Comparison of ENCODE assay signal across 29 mouse cellular contexts in the genomic region with DNA sequence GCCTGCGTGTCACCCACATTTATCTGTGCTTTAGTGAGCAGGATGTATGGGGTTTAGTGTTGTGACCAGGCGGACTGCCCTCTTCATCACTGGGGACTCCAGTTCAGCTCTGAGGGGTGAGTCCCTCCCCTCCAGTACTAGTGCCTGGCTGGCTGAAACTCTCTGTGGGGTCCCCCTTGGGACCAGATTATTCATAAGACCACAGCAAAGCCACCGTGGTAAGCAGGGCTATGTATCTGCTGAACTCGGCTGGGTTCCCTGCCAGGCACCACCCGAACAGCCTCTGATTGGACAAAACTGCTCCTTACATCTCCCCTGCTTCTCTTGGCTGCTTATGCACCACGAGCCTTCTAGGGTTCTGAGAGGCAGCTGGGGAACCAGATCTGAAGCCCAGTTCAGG. TPM values are rescaled to one million over a fixed set of nuclear protein-coding genes. Genes with fewer than 3 reads are reported as not detected.
DNase-seq lines count a peak whose midpoint lies in the region; ATAC-seq and TF ChIP-seq lines count a peak whose summit lies in the region.
"Had no signal": no experiment of that assay in that cellular context is flagged by ENCODE, and none has a peak within 500 bp of the region (broad histone marks: within the 10 kb centered on the region; RNA-seq: fewer than 3 reads in every experiment).

No protein-coding gene starts in this region.

- WGBS in hindbrain, embryonic 10.5 days: 57% methylated on average over 6 of the region's 6 CpGs
- 53% methylated on average over 6 of the region's 6 CpGs for WGBS in hindbrain, embryonic 12.5 days
- 56% methylated on average over 6 of the region's 6 CpGs for WGBS in midbrain, embryonic 10.5 days
- 44% methylated on average over 6 of the region's 6 CpGs for WGBS in midbrain, embryonic 13.5 days
- WGBS in embryonic facial prominence, embryonic 15.5 days: 40% methylated on average over 6 of the region's 6 CpGs

- no peak for DNase-seq in hindbrain, embryonic 10.5 days (ENCODE audit: low spot score)
- DNase-seq in midbrain, embryonic 10.5 days (ENCODE audit: low spot score): no peak
- DNase-seq in CH12.LX (ENCODE audit: extremely low read depth): peak; percentile 58
- no peak for DNase-seq in left cerebral cortex, postnatal 4 days
- no peak for DNase-seq in layer of hippocampus, adult 9-10 months (ENCODE audit: low spot score)
- DNase-seq: adrenal gland, adult 2 months; adrenal gland, postnatal 25 days; cerebellum, adult 11-12 months; cerebellum, adult 8-10 months; cerebellum, postnatal 36 days; embryo, embryonic 11 days; gastrocnemius, postnatal 25 days; heart, adult 2 months; heart, postnatal 14 days; heart, postnatal 4 days; kidney, adult 18-20 months had no signal

- H3K4me3 ChIP-seq in hindbrain, embryonic 10.5 days: no peak overlapping the region
- H3K4me3 ChIP-seq in hindbrain, embryonic 12.5 days: no peak overlapping the region
- H3K4me3 ChIP-seq in midbrain, embryonic 10.5 days: no peak overlapping the region
- H3K4me3 ChIP-seq in midbrain, embryonic 13.5 days (replicated peaks): no peak overlapping the region
- no peak overlapping the region for H3K4me3 ChIP-seq in CH12.LX (replicated peaks in 1 of 3; ENCODE audit: low read depth in 2 of 3, low read length in 2 of 3, poor library complexity in 1 of 3)
- no peak overlapping the region for H3K4me3 ChIP-seq in embryonic facial prominence, embryonic 15.5 days (replicated peaks)
- H3K4me3 ChIP-seq: erythroblast, embryonic 14.5 days; forebrain, embryonic 12.5 days; forebrain, embryonic 15.5 days; heart, adult 2 months; heart, embryonic 10.5 days; heart, embryonic 13.5 days had no signal

- no peak overlapping the region for H3K4me2 ChIP-seq in hindbrain, embryonic 12.5 days (replicated peaks)
- H3K4me2 ChIP-seq in midbrain, embryonic 13.5 days (replicated peaks): no peak overlapping the region
- H3K4me2 ChIP-seq in CH12.LX (ENCODE audit: insufficient read depth, low read depth, poor library complexity, severe bottlenecking): no peak overlapping the region
- H3K4me2 ChIP-seq in embryonic facial prominence, embryonic 15.5 days (replicated peaks): no peak overlapping the region
- H3K4me2 ChIP-seq: forebrain, embryonic 12.5 days; forebrain, embryonic 15.5 days; heart, embryonic 13.5 days had no signal

- no peak for TF ChIP-seq EP300 in CH12.LX (IDR thresholded peaks at IDR 0.05; ENCODE audit: low read length)

- TF ChIP-seq POLR2A in CH12.LX (IDR thresholded peaks at IDR 0.05; ENCODE audit: low read depth, low read length): no peak

- 0 out of 2 replicates have a peak, but pooled peaks cover 5% of the 10 kb centered on the region for H3K9me3 ChIP-seq in hindbrain, embryonic 10.5 days
- no peaks in the 10 kb centered on the region for H3K9me3 ChIP-seq in hindbrain, embryonic 12.5 days (replicated peaks)
- no peaks in the 10 kb centered on the region; the same call in 1 of the 2 replicates for H3K9me3 ChIP-seq in midbrain, embryonic 10.5 days (replicated peaks)
- no peaks in the 10 kb centered on the region for H3K9me3 ChIP-seq in midbrain, embryonic 13.5 days
- peaks cover 26% of the 10 kb centered on the region for H3K9me3 ChIP-seq in CH12.LX (replicated peaks; ENCODE audit: low read length)
- no peaks in the 10 kb centered on the region for H3K9me3 ChIP-seq in embryonic facial prominence, embryonic 15.5 days (replicated peaks)
- H3K9me3 ChIP-seq: forebrain, embryonic 12.5 days; forebrain, embryonic 15.5 days; heart, embryonic 10.5 days had no signal

- H3K27me3 ChIP-seq in hindbrain, embryonic 10.5 days (ENCODE audit: insufficient read depth, poor library complexity, severe bottlenecking): 0 out of 2 replicates have a peak, but pooled peaks cover 5% of the 10 kb centered on the region
- H3K27me3 ChIP-seq in hindbrain, embryonic 12.5 days: no peaks in the 10 kb centered on the region
- no peaks in the 10 kb centered on the region for H3K27me3 ChIP-seq in midbrain, embryonic 10.5 days (ENCODE audit: low read depth, poor library complexity, severe bottlenecking)
- no peaks in the 10 kb centered on the region; the same call in 1 of the 2 replicates for H3K27me3 ChIP-seq in midbrain, embryonic 13.5 days
- peaks cover 66% of the 10 kb centered on the region for H3K27me3 ChIP-seq in CH12.LX (replicated peaks)
- H3K27me3 ChIP-seq in embryonic facial prominence, embryonic 15.5 days: no peaks in the 10 kb centered on the region; the same call in 1 of the 2 replicates
- H3K27me3 ChIP-seq: forebrain, embryonic 15.5 days had no signal

- H3K36me3 ChIP-seq in hindbrain, embryonic 10.5 days: no peaks in the 10 kb centered on the region
- no peaks in the 10 kb centered on the region for H3K36me3 ChIP-seq in hindbrain, embryonic 12.5 days
- H3K36me3 ChIP-seq in midbrain, embryonic 10.5 days: no peaks in the 10 kb centered on the region
- no peaks in the 10 kb centered on the region for H3K36me3 ChIP-seq in midbrain, embryonic 13.5 days
- no peaks in the 10 kb centered on the region for H3K36me3 ChIP-seq in CH12.LX (replicated peaks in 1 of 2; ENCODE audit: control insufficient read depth in 1 of 2, insufficient read depth in 1 of 2, low read length in 1 of 2)
- H3K36me3 ChIP-seq in embryonic facial prominence, embryonic 15.5 days: no peaks in the 10 kb centered on the region
- H3K36me3 ChIP-seq: forebrain, embryonic 12.5 days; forebrain, embryonic 15.5 days; heart, embryonic 10.5 days; heart, embryonic 13.5 days had no signal

- peaks cover 36% of the 10 kb centered on the region for H3K4me1 ChIP-seq in hindbrain, embryonic 10.5 days (replicated peaks)
- peaks cover 23% of the 10 kb centered on the region for H3K4me1 ChIP-seq in hindbrain, embryonic 12.5 days
- peaks cover 25% of the 10 kb centered on the region for H3K4me1 ChIP-seq in midbrain, embryonic 10.5 days
- H3K4me1 ChIP-seq in midbrain, embryonic 13.5 days (replicated peaks): peaks cover 18% of the 10 kb centered on the region
- peaks cover 8 to 10% of the 10 kb centered on the region in 2 experiments for H3K4me1 ChIP-seq in CH12.LX (ENCODE audit: control insufficient read depth in 1 of 2, insufficient read depth in 2 of 2)
- 0 out of 2 replicates have a peak, but pooled peaks cover 5% of the 10 kb centered on the region for H3K4me1 ChIP-seq in embryonic facial prominence, embryonic 15.5 days
- H3K4me1 ChIP-seq: heart, embryonic 13.5 days had no signal

- no peak for TF ChIP-seq CTCF in CH12.LX (conservative IDR thresholded peaks at IDR 0.05 in 1 of 2, IDR thresholded peaks at IDR 0.05 in 1 of 2; ENCODE audit: low read depth in 2 of 2, low read length in 2 of 2)

- peak overlapping the region; percentile 41; the same call in 1 of the 2 replicates for H3K27ac ChIP-seq in hindbrain, embryonic 10.5 days
- no peak overlapping the region for H3K27ac ChIP-seq in hindbrain, embryonic 12.5 days
- peak overlapping the region; percentile 19; the same call in 1 of the 2 replicates for H3K27ac ChIP-seq in midbrain, embryonic 10.5 days (replicated peaks)
- no peak overlapping the region for H3K27ac ChIP-seq in midbrain, embryonic 13.5 days
- H3K27ac ChIP-seq in CH12.LX (ENCODE audit: insufficient read depth, low read depth): no peak overlapping the region
- H3K27ac ChIP-seq in embryonic facial prominence, embryonic 15.5 days (replicated peaks): no peak overlapping the region
- H3K27ac ChIP-seq: forebrain, embryonic 12.5 days; forebrain, embryonic 15.5 days; heart, adult 2 months; heart, embryonic 10.5 days; heart, embryonic 13.5 days had no signal

- in situ Hi-C loops in CH12.LX (cut with MboI; ENCODE audit: low pct_ligation_motif_present, low pct_unique_long_range_greater_than_20kb, low sequenced_read_pairs): no loop called here

- dilution Hi-C loops in CH12.LX (cut with MboI; ENCODE audit: extremely low pct_ligation_motif_present, extremely low pct_unique_long_range_greater_than_20kb, low sequenced_read_pairs): no loop called here

- no peak for ATAC-seq in hindbrain, embryonic 12.5 days (ENCODE audit: low FRiP score)
- ATAC-seq in midbrain, embryonic 13.5 days: no peak
- ATAC-seq in embryonic facial prominence, embryonic 15.5 days (ENCODE audit: insufficient number of reproducible peaks, low FRiP score, low TSS enrichment, low read depth): peak; percentile 27; the same call in 1 of the 2 replicates
- ATAC-seq: CD4-positive, CD25-positive, alpha-beta regulatory T cell, adult 4 months; forebrain, embryonic 15.5 days; hindbrain, embryonic 16.5 days; inflammation-experienced regulatory T-cells, adult 6 months; intestine, embryonic 16.5 days had no signal

- no peaks in the 10 kb centered on the region for H3K79me2 ChIP-seq in CH12.LX (replicated peaks; ENCODE audit: control insufficient read depth, extremely low read depth, insufficient read depth, poor library complexity, severe bottlenecking)

- no peak for TF ChIP-seq RAD21 in CH12.LX (IDR thresholded peaks at IDR 0.05; ENCODE audit: low read depth, low read length)

- intact Hi-C loops in left cerebral cortex, postnatal 4 days (cut with DNase I): no loop called here

- no peak overlapping the region for H3K9ac ChIP-seq in hindbrain, embryonic 12.5 days
- H3K9ac ChIP-seq in midbrain, embryonic 13.5 days (replicated peaks): no peak overlapping the region
- H3K9ac ChIP-seq in CH12.LX (ENCODE audit: insufficient read depth, low read depth): no peak overlapping the region
- no peak overlapping the region for H3K9ac ChIP-seq in embryonic facial prominence, embryonic 15.5 days
- H3K9ac ChIP-seq: forebrain, embryonic 12.5 days; forebrain, embryonic 15.5 days; heart, embryonic 13.5 days had no signal

RNA-seq across cellular contexts. Expression of a gene that starts 14.6 kb away (rescaled TPM):
- polyA plus RNA-seq in hindbrain, embryonic 10.5 days (2016; fragmentation: Nextera tagmentation; extraction: Ambion mirVana): 19.0 and 30.0 TPM in 2 replicates
- 32.9 and 38.2 TPM in 2 replicates for polyA plus RNA-seq in hindbrain, embryonic 12.5 days (2016; fragmentation: Nextera tagmentation; extraction: Ambion mirVana)
- polyA plus RNA-seq in midbrain, embryonic 10.5 days (2016; fragmentation: Nextera tagmentation; extraction: Ambion mirVana): 16.4 and 20.8 TPM in 2 replicates
- polyA plus RNA-seq in midbrain, embryonic 13.5 days (2015; fragmentation: Nextera tagmentation; extraction: Ambion mirVana): 16.5 and 24.0 TPM in 2 replicates
- total RNA-seq in CH12.LX (2012; rRNA removed): 26.5 and 28.8 TPM in 2 replicates
- 15.1 and 15.5 TPM in 2 replicates for total RNA-seq in CH12.LX (2014; rRNA removed)
- polyA plus RNA-seq in CH12.LX (2012; ENCODE audit: insufficient read length, low read depth): 18.4 and 22.5 TPM in 2 replicates
- polyA plus RNA-seq in embryonic facial prominence, embryonic 15.5 days (2015; fragmentation: Nextera tagmentation; extraction: Ambion mirVana): 17.3 and 18.7 TPM in 2 replicates
- 10 to 100 TPM; 64.7 to 67.8 TPM for total RNA-seq in left cerebral cortex, postnatal 4 days (2021)

RNA-seq across cellular contexts. Expression of a gene that starts 51.3 kb away (rescaled TPM):
- 0.06 and 0.31 TPM in 2 replicates for polyA plus RNA-seq in hindbrain, embryonic 10.5 days (2016; fragmentation: Nextera tagmentation; extraction: Ambion mirVana)
- polyA plus RNA-seq in hindbrain, embryonic 12.5 days (2016; fragmentation: Nextera tagmentation; extraction: Ambion mirVana): 0.40 and 0.54 TPM in 2 replicates
- polyA plus RNA-seq in midbrain, embryonic 10.5 days (2016; fragmentation: Nextera tagmentation; extraction: Ambion mirVana): 0.29 TPM in 1 of 2 replicates, not detected in the other
- polyA plus RNA-seq in midbrain, embryonic 13.5 days (2015; fragmentation: Nextera tagmentation; extraction: Ambion mirVana): 0.22 and 0.46 TPM in 2 replicates
- total RNA-seq in CH12.LX (2012; rRNA removed) (43.4 and 65.7 TPM in 2 replicates), CH12.LX (2014; rRNA removed) (25.9 and 26.3 TPM in 2 replicates)
- 49.6 and 53.9 TPM in 2 replicates for polyA plus RNA-seq in CH12.LX (2012; ENCODE audit: insufficient read length, low read depth)
- polyA plus RNA-seq in embryonic facial prominence, embryonic 15.5 days (2015; fragmentation: Nextera tagmentation; extraction: Ambion mirVana): 0.81 and 0.91 TPM in 2 replicates
- total RNA-seq in left cerebral cortex, postnatal 4 days (2021): not detected
- total RNA-seq: granulocyte monocyte progenitor cell, adult 5-6 weeks had no signal
- polyA plus RNA-seq: CD4-positive, CD25-positive, alpha-beta regulatory T cell, adult 4 months; erythroblast, embryonic 14.5 days; inflammation-experienced regulatory T-cells, adult 6 months had no signal

Comparison
In these comparisons a context has a peak if more than half of its experiments do, and no peak if none do; other contexts are left out.
1. H3K27ac ChIP-seq: peak in hindbrain, embryonic 10.5 days (single experiment) and midbrain, embryonic 10.5 days (single experiment); none in hindbrain, embryonic 12.5 days (single experiment), midbrain, embryonic 13.5 days (single experiment), CH12.LX (single experiment) and embryonic facial prominence, embryonic 15.5 days (single experiment).
2. RNA of a gene that starts 51.3 kb away (polyA plus RNA-seq): 49.6 to 53.9 TPM in CH12.LX; 0.81 to 0.91 TPM in embryonic facial prominence, embryonic 15.5 days, 0.40 to 0.54 TPM in hindbrain, embryonic 12.5 days, 0.06 to 0.31 TPM in hindbrain, embryonic 10.5 days, 0.22 to 0.46 TPM in midbrain, embryonic 13.5 days and 0.29 TPM in midbrain, embryonic 10.5 days; every median in the first group is over 10 times any median in the second.